Mouse (Mus musculus) Muller cell, postnatal 12 days (primary cell): ENCODE measurements around the gene Gpatch2l.
A peak's percentile ranks its signal among the peaks of the same experiment; 100 is the strongest.

ENCODE experiments used
- DNase-seq: peaks from one replicate; pipeline ENCODE4 v3.0.0-alpha.2; 2015; ENCODE audit errors: inconsistent ontology term

The Gpatch2l gene

DNA sequence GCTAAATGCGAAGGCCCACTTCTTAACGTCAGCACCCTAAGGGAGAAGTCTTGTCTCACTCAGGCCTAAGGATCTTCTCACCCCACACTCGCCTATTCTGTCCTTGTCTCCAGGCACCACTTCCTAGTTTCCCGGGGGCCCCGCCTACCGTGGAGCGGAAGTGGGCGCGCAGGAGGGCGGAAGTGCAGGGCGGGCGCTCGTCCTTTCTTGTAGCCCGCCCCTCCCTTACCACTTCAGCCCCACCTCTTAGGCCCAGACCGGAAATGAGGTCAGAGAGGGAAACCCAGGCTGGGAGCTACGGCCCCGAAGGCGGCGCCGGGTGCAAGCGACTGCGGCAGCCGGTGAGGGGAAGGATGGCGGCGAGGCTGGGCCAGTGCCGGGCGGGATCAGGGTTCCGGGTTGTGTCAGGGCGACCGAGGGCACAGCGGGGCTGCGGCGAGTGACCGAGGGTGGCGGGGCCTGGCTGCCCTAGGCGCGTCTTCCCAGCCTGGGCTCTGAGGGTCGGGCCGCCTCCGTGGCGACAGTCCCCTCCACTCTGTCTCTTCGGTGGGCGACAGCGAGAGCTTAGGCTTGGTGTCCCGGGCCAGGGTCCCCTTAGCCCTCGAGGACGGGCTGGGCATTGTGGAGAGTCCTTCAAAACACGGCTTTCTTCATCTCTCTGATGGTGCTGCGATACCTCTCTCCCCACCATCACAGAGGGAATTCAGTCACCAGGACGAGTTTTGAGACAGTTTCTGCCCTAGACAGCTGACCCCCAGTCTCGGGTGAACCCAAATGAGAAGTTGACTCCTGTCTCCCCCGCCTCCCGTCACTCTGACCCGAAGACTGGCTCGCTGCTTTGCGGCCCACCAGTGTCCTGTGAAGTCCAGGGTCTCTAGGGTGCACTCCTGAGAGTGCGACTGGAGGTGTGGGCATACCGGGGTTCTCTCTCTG, at the start of gene Gpatch2l:
Gpatch2l (plus strand) TSS at position 255 of the 933 bp plus-strand sequence.
- DNase-seq, result peak; percentile 98

DNA sequence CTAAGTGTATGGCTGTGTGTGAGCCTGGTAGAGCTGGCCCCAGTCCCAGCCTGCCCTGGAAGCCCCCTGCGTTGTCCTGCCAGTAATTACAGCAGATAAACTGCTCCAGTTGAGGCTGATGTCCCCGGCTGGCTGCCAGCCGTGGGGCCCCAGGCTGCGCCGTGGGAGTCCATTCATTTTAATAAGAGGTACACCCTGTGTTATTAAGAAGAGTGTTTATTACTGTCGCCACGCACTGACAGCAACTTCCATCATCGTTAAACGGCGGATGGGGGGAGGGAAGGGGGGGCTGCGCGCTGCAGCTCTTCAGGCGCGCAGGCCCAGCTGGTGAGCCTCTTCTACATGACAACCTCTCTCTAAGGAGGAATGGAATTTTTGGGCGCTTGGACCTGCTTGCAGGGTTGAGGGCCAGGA, 49.6 kb upstream of the Gpatch2l start:
- no peak for DNase-seq

DNA sequence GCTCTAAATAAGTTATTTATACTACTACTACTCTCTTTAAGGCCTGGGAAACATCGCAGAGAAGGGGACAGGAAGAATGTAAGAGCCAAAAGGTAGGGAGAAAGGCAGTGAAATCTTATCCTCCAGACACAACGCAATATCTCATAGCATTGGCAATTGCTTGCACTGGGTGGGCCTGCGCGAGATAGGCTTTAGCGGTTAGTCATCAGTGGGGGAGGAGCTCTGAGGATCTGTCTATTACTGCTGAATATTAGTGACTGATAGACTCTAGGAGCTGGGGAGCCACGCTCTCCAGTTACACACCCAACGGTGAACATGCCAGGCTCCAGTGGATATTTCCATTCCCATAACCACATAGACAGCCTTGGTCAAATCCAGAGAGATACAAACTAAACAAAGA, 44.7 kb upstream of the Gpatch2l start:
- DNase-seq, result no peak

DNA sequence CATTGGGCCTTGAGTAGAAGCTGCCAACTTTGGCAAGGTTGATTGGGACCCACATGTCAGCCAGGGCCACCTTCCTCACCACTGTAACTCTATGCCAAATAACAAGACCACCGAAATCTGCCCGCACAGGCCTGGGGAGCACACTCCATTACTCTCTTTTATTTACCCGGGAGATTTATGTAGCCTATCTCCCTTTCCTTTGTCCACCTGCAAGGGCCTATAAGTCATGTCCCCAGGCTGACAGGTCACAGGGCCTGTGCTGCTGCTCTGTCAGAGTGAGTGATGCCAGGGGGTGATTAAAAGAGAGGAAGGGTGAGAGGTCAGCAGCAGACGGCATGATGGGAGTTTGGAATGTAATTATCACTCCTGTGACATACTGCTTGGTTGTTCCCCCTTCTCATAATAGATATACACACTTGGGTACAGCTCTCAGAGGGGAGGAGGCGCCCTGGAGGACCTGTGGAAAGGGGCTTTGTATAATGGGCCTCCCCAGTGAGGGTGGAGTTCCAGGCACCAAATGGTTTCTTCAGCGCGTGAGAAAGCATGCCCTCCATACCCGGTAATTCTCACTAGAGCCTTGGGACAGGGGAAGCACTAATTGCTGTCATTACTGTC, 38.1 kb upstream of the Gpatch2l start:
- DNase-seq, result no peak

DNA sequence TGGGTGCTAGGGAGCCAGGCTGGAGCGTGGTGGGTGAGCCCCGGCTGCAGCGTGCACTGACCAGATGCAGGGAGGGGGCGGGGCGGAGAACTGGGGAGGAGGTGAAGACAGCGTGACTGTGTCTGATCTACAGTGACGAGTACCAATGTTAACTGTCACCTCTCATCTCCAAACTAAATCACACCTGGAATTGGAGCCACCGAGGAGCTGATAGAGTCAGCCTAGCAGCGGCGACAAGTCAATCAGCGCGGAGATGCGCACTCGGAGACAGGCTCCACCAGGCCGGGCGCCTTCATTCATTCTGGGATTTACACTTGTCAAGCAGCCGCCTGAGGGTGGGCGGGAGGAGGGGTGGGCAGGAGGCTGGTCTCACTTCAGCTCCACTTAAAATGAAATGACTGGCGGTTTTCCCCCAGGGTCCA, 30.5 kb upstream of the Gpatch2l start:
- DNase-seq, result no peak

DNA sequence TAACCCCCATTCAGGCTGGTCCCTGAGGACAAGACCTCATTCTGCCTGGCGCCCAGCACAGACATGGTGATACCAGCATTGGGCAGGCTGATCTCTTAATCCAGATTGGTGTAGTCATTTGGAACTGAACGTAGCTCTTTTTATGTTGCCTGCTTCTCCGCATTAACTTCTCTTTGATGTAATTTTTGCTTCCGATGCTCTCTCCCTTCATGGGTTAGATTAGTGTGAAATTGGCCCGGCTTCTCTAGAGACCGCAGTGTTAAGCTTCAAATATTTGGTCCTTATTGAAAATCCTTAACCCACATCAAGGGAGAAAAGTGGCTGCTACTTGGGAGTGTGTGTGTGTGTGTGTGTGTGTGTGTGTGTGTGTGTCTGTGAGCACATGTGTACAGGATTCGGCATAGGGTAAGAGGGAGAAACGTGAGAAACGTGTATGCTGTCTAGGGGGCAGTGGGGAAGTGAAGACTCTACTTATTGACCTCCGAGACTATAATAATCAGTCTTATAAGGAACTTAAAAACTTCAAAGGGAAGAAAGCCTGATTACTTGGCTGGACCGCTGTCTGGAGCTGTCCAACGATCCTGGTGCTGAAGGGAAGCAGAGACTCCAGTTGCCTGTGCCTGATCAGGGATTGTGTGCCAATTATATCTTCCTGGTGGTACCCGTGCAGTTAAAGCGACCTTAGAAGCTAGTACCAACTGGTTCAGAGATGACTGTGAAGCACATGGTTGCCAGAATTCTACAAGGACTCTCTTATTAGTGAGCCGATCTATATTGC, 28.8 kb upstream of the Gpatch2l start:
- peak; percentile 41 for DNase-seq

DNA sequence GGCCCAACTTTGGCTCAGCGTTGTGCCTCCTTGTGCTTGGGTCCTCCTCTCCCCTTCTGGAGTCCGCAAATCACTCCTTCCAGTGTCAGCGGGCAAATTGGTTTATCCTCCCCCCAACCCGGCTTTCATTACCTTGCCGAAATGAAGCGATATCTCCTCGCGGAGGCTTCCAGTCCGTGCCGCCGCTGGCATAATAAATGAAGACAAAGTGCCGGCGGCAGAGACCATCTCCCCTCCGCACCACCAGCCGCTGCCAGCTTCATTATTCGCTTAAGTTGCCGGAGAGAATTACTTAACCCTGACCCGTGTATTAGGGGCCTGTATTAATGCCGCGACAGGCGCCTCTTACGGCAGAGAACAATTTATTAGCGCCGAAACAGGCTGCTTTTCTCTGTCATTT, 27.5 kb upstream of the Gpatch2l start:
- DNase-seq, result no peak

DNA sequence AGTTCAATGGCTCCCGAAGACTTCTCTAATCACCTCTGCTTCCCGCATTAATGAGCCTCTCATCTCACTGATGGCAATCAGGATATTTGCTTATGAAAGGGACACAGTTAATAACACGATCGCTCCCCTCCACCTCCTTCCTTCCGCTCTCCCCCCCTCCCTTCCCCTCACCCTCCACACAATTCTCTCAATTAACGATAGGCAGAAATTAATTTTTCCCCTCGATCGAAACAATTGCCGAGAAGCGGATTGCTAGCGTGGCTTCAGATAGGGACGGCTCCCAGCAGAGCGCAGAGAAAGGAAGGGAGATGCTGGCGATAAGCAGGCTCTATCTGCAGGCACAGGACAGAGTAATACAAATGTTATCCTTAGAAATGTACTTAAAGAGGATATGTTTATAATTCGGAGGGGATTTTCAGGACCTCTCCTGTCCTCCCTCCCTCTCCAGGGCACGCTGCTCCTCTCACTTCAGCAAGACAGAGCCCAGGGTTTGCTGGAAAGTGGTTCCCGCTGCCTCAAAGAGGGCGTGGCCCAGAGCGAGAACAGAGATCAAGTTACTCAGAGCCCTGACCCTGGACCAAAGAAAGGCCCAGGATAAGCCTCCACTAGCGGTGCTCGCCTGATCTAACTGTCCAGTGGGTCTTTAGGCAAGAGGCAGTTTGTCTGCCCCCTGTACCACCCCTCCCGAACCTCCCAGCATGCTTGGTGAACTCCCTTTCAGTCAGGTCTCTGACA, 24.8 kb upstream of the Gpatch2l start:
- DNase-seq, result peak; percentile 14

DNA sequence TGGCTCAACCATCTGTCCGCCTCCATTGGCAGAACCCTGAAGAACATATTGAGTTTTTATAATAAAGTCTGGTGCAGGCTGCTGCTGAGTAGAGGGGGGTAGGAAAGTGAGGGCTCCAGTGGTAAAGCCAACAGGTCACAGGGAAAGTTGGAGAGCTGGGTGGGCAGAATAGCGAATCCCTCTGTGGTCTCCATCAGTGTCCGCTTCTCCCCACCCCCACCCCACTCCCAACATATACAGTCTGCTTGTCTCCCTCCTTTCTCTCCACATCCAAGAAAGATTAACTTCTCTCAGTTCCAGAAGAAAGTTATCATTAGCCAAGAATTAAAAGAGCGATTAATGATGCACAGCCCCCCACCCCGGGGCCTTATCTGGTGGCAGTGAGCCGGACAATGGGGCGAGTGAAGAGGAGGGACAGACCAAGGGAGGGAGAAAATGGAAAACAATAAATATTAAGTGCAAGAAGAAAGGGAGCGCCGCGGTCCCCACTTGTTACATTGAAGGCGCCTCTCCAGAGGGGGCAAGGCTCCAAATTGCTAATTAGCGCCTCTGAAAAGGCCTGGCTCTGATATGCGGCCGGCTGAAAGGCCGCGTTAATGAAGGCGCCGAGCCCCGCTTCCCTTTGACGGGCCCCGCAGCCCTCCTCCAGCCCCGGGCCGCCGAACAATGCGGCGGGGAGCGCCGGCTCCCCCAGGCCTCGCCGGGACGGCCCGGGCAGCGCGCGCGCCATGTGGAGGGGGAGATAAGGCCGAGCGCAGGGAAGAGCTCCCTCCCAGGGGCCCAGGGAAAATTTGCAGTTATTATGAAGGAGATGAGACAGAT, 21.2 kb upstream of the Gpatch2l start:
- DNase-seq, result peak; percentile 40

DNA sequence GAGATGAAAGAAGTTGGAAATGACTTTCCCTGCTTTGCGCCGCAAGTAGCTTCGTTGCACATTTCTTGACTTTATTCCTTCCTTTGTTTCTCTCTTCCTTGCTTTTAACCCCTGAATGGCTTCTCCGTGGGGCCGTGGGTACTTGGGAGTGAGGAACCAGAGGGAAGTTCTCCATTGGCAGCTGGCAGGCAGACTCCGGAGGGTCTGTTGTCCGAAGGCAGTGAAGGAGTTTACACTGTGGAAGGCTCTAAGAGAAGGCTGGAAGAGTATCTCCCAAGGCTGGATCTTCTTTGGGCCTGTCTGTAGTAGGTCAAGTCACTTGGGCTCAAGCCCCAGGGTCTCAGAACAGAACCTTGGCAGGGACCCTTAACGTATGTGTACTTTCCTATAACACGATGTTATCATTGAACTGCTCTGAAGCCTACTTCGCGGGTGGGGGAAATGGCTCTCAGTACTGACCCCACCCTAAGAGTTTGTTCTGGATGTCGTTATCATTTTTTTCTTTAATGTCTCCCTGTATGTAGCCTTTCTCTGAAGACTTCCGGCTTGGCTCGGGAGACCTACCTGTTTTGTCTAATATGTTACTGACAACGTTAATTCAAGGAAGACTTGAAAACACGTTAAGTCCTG, 20.5 kb upstream of the Gpatch2l start:
- no peak for DNase-seq

DNA sequence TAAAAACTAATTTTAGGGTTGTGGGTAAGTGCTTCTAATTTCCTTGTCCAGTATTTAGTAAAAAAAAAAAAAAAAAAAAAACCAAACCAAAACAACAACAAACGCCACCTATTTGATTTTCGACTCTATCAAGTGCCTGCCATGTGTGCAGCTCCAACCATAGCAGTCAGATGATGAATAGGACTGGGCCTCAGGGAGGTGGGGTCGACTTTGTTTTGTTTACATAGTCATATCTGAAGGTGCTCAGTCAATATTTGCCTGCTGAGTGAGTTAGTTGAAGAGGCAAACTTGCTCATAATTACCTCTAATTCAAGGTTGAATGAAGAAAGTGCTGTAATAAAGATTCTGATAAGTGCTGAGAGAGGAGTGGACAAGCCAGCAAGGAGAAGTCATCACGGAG, 7.4 kb upstream of the Gpatch2l start:
- no peak for DNase-seq

DNA sequence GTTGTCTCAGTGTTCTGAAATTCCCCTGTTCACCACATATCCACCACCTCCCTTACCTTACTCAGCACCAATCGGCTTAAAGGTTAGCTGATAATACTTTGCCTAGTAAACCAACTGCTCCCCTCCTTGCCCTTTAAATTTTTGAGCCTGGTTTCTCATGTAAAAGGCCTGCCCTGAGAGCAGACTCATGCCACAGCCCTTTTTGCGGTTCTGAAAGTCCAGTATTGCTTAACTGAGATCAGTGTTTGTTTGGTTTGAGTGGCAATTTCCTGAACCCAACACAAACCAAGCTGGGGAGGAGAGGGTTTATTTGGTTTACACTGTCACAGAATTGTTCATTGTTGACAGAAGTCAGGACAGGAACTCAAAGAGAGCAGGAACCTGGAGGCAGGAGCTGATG, 2.9 kb upstream of the Gpatch2l start:
- no peak for DNase-seq

DNA sequence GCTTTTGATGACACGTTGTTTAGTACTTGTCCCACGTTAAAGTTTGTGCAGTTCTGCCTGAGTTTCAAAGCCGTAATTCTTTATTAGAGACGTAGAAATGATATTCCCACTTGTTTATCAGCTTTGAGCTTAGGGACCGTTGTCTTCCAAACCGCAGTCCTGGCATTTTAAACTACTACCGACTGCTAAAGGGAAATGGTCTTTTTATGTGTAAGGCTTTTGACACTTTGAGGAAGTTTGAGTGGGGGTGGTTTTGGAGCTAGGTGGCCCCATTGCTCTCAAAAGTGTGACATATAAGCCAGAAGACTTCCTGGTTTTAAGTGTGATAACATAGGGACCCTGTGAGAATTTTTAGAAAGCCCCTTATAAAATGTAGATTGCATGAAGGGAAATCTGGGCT, 905 bp downstream of the Gpatch2l start:
- peak; percentile 6 for DNase-seq

DNA sequence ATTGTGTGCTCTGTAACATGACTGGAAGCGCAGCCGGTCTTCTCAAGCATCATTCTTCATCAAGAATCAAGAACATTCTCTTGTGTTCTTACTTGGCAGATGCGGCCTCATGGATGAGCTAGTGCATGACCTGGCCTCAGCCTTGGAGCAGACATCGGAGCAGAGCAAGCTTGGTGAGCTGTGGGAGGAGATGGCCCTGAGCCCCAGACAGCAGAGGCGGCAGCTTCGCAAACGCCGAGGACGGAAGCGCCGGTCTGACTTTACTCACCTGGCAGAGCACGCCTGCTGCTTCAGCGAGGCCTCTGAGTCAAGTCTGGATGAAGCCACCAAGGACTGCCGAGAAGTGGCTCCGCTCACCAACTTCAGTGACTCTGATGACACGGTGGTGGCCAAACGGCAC, 2.3 kb downstream of the Gpatch2l start:
- no peak for DNase-seq

DNA sequence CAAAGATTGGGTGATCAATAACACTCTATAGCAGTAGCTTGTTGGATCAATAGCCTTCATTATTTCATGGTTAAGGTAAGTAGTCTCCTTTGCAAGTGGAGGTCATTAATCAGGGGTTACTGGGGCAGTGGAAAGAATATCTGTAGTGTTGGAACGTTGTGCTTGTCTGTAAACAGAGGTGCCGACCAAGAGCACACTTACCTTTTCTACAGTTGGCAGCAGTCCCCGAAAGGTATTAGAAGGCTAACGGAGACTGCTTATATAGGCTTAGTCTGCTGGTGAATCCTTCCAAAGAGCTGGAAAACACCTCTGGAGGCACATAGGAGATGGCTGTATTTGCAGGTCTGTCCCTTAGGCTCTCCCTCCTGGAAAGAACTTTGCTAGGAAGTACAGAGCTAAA, 8.5 kb downstream of the Gpatch2l start:
- no peak for DNase-seq

DNA sequence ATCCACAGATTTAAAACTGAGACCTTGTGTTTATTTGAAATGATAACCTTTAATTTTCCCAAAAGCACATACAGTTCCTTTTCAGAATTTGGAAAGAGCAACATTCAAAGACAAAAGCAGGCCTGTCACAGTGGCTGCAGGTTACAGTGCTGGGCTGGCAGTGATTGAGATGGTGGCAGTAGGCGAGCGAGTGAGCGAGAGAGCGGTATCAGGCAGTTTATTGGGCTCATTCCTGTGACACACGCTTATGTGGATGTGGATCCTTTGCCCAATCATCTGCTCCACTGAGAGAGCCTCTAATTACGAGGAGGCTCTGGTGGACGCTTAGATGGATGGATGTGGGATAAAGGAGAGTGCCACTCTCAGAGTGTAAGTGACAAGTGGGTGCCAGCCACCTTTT, 13.3 kb downstream of the Gpatch2l start:
- no peak for DNase-seq

DNA sequence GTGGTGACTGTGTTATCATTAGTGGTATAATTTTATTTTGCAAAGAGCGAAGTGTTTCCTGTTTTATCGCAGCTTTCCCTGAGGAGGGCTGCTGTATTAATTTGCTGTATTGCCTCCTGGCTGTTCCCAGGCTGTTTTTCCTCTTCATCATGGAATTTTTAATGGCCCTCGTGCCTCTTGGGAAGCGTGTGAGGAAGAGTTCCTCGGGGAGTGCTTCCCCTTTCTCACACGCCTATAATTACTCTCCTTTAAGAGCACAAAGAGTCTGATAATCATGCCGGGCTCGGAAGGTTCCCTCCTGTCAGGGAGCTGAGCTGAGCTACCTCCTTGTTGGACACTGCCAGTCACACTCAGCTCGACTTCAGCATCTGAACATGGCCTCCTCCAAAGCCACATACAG, 30.0 kb downstream of the Gpatch2l start:
- DNase-seq, result no peak

DNA sequence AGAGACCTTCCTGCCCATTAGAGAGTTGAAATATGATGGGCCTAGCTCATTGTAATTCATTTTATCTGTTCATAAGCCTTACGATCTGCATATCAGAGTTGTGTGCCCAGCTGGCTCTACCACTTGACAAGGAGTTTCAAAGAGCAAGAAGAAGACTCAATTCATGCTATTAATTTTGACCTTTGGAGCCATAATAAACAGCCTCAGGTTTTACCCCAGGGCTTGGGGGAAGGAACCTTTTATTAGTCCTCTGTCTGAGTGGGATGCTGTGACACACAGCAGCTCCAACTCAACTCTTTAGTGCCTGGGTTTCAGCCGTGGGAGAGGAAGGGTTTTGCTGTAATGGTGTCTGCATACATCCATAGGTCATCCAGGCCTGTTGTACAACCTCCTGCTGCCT, 32.6 kb downstream of the Gpatch2l start:
- no peak for DNase-seq

DNA sequence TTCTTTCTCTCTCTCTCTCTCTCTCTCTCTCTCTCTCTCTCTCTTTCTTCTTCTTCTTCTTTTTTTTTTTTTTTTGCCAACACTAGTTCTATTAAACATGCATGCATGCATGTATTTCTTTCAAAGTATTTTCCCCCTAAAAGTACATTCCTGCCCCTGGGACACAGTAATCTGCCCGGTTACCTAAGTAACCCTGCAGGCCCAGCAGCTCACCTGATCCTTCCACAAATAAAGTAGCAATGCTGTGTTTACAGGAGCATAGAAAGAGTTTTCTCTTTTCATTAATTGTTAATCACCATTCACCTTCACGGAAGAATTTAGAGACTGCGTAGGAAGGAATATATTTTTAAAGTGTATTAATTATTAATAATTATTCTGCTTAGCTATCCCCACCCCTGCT, 34.1 kb downstream of the Gpatch2l start:
- no peak for DNase-seq

DNA sequence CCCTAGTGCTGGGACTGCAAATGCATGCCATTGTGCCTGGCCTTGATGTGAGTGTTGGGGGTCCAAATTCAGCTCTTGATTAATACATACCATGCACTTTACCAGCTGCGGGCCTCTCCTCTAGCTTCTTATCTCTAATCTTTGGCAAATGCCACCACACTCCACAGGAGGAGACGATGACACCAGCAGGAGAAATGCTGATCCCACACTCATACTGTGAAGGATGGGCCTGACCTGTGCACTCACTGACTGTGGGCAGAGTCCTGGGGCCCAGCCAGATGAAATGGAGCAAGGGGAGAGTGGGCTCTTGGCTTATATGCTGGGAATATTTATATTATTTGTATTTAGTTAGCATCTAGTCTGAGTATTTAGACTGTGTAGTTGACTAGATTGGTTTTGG, 34.8 kb downstream of the Gpatch2l start:
- DNase-seq, result no peak
